Mouse (Mus musculus): ENCODE measurements at regions not wholly inside any gene's neighbourhood (a gene's known extent, or its start where the extent isn't known, plus 50 kb on each side); places are given as distances from the start of the nearest gene placed in this dataset.
A peak's percentile ranks its signal among the peaks of the same experiment; 100 is the strongest.

- H3K27ac ChIP-seq (ENCODE audit: low read depth, low read length), result no peak overlapping the region
- ATAC-seq (peak; percentile 67; the same call in 1 of the 2 replicates), DNase-seq (ENCODE audit: low spot score) (peak; percentile 54)
- H3K4me2 ChIP-seq (ENCODE audit: low read length), result no peak overlapping the region
- 54% methylated on average over 4 of the region's 4 CpGs for WGBS
- H3K4me3 ChIP-seq (ENCODE audit: low read depth, low read length), result no peak overlapping the region
- no peaks in the 10 kb centered on the region for H3K9me3 ChIP-seq (replicated peaks; ENCODE audit: control insufficient read depth, low read length)
- no peaks in the 10 kb centered on the region for H3K36me3 ChIP-seq (ENCODE audit: control insufficient read depth, insufficient read depth, low read length)
- no peaks in the 10 kb centered on the region for H3K4me1 ChIP-seq (ENCODE audit: control insufficient read depth, insufficient read depth, low read length)
- no peaks in the 10 kb centered on the region for H3K27me3 ChIP-seq (replicated peaks; ENCODE audit: control insufficient read depth, insufficient read depth, low read length)
- H3K9ac ChIP-seq (ENCODE audit: low read length), result no peak overlapping the region
Measured at GRCm38 (mm10) chr10:74854991-74855664, 111.8 kb upstream of the Gnaz start.

All from forebrain, embryonic 14.5 days (tissue).